Mouse (Mus musculus): Measurements from ENCODE around the gene Hnrnpdl. TPM values are rescaled to one million over a fixed set of nuclear protein-coding genes. Genes with fewer than 3 reads are reported as not detected.

The Hnrnpdl gene
- polyA plus RNA-seq, 1 experiment from 2014 or later, result 47.0 TPM

DNA sequence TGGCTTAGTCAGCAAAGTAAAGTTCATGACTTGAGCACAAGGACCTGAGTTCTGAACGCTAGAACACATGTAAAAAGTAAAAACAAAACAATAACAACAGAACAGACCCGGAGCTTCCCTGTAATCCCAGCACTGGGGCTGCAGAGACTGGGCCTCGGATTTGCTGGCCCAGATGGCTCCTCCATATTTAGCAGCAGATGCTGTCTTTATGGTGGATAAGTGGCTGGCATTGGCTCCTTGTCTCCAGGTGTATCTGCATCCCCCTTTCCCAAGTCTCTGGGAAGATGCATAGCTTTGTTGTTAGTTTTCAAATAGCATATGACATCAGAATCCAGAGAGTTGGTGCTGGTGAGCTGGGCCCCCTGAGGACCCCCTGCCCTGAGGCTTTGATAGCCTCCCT is 6.6 kb upstream of the Hnrnpdl start:
- H3K27ac ChIP-seq (replicated peaks), result no peak overlapping the region
- ATAC-seq (ENCODE audit: insufficient read depth), result no peak
- H3K4me3 ChIP-seq (replicated peaks), result no peak overlapping the region
- H3K27me3 ChIP-seq, result no peaks in the 10 kb centered on the region
- 0 out of 2 replicates have a peak, but pooled peaks cover 9% of the 10 kb centered on the region for H3K36me3 ChIP-seq (replicated peaks)
- H3K9me3 ChIP-seq (replicated peaks), result no peaks in the 10 kb centered on the region
- peaks cover 47% of the 10 kb centered on the region for H3K4me1 ChIP-seq (replicated peaks)
- no peak overlapping the region for H3K9ac ChIP-seq
- H3K4me2 ChIP-seq, result no peak overlapping the region
- 61% methylated on average over 3 of the region's 3 CpGs for WGBS (ENCODE audit: insufficient replicate concordance)

DNA sequence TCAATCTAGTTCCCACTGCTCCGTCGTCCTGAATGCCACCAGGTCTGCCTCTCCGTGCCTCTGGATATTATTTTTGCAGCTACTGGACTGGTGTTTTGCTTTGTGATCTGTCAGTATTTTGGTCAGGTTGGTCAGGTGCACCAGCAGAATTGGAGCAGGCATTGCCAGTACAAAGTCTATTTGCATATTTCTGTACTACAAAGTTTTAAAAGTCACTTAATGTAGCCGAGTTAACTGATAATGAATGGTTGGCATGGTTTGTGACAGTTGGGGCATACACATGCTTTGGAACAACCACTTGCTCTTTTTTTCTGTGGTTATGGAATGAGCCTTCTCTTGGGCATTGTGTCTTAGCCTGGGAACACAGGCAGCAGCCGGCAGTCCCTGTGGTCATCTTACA is 5.2 kb upstream of the Hnrnpdl start:
- H3K4me1 ChIP-seq (replicated peaks), result peaks cover 59% of the 10 kb centered on the region

DNA sequence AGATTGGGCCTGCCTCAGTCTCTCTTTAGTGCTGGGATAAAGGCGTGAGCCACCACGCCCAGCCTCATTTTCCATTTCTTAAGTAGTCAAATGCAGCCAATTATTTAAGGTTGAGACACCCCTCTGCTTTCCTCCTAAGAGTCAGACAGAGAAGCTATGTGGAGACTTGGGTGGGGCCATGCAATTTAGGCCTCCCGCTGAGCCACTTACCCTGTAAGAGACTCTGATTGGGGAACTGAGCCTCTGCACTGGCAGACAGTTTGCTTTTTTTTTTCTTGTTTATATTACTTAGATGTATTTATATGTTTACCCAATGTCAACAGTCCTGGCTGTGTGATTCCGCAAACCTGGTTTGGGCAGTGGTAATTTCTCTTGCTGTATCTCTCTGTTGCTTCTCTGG is 4.6 kb upstream of the Hnrnpdl start:
- H3K9me3 ChIP-seq (replicated peaks), result no peaks in the 10 kb centered on the region
- no peak overlapping the region for H3K9ac ChIP-seq
- 0 out of 2 replicates have a peak, but pooled peaks cover 9% of the 10 kb centered on the region for H3K36me3 ChIP-seq (replicated peaks)
- ATAC-seq (ENCODE audit: insufficient read depth), result no peak
- H3K4me1 ChIP-seq (replicated peaks), result peaks cover 59% of the 10 kb centered on the region
- no peak overlapping the region for H3K27ac ChIP-seq (replicated peaks)
- no peak overlapping the region for H3K4me2 ChIP-seq
- no peak overlapping the region for H3K4me3 ChIP-seq (replicated peaks)
- no peaks in the 10 kb centered on the region for H3K27me3 ChIP-seq
- WGBS (ENCODE audit: insufficient replicate concordance), result 69% methylated on average over 4 of the region's 4 CpGs

More for the DNA sequence above, 5.2 kb upstream of the Hnrnpdl start:
- no peak overlapping the region for H3K4me3 ChIP-seq (replicated peaks)
- WGBS (ENCODE audit: insufficient replicate concordance), result 68% methylated on average over 5 of the region's 5 CpGs
- H3K9ac ChIP-seq, result no peak overlapping the region
- 0 out of 2 replicates have a peak, but pooled peaks cover 9% of the 10 kb centered on the region for H3K36me3 ChIP-seq (replicated peaks)
- no peak overlapping the region for H3K4me2 ChIP-seq
- no peak for ATAC-seq (ENCODE audit: insufficient read depth)
- H3K27ac ChIP-seq (replicated peaks), result no peak overlapping the region
- no peaks in the 10 kb centered on the region for H3K27me3 ChIP-seq
- no peaks in the 10 kb centered on the region for H3K9me3 ChIP-seq (replicated peaks)

DNA sequence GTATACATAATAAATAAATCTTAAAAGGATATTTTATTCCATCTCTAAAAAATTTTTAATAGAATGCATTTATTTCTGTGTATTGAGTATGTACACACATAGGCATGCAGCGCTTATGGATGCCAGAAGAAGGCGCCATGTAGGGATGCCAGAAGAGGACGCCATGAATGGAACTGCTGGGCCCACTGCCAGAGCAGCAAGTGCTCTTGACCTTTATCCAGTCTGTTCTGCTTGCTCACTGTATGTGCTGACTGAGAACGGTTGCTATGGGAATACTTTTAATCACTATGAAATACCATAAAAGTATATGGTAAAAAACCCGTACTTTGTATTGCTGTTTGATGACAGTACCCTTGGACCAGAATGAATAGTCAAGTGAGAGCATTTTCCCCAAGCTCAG is 3.9 kb upstream of the Hnrnpdl start:
- 77% methylated on average over 5 of the region's 5 CpGs for WGBS (ENCODE audit: insufficient replicate concordance)
- peaks cover 53% of the 10 kb centered on the region for H3K4me1 ChIP-seq (replicated peaks)
- ATAC-seq (ENCODE audit: insufficient read depth), result no peak

DNA sequence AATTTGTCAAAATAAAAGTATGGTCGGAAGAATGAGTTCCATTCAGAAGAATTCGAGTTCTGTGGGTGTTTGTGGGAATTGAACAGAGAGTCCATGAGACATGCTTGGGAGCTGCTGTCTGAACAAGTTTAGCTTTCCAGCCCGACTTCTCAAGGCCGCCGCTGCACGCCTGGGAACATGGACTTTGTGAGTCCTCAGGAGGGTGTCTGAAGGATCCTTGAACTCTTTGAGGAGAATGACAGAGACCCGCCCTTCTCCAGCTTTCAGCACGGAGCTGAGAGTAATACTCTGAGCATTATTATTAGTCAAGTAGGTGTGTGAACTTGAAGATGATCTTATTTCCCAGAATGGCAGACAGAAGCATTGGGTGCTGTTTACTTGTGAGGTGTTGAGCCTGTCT is 3.0 kb upstream of the Hnrnpdl start:
- Histone ChIP-seq H3K4me3 (replicated peaks) (no peak overlapping the region), H3K9me3 (replicated peaks) (no peaks in the 10 kb centered on the region), H3K9ac (no peak overlapping the region), H3K4me1 (replicated peaks) (peaks cover 48% of the 10 kb centered on the region), H3K27me3 (no peaks in the 10 kb centered on the region), H3K4me2 (no peak overlapping the region), H3K27ac (replicated peaks) (no peak overlapping the region), H3K36me3 (replicated peaks) (peaks cover 11% of the 10 kb centered on the region; the same call in 1 of the 2 replicates)
- 85% methylated on average over 8 of the region's 8 CpGs for WGBS (ENCODE audit: insufficient replicate concordance)
- no peak for ATAC-seq (ENCODE audit: insufficient read depth)

More for the DNA sequence above, 3.9 kb upstream of the Hnrnpdl start:
- Histone ChIP-seq H3K4me3 (replicated peaks) (no peak overlapping the region), H3K9me3 (replicated peaks) (no peaks in the 10 kb centered on the region), H3K4me2 (no peak overlapping the region), H3K9ac (no peak overlapping the region), H3K36me3 (replicated peaks) (0 out of 2 replicates have a peak, but pooled peaks cover 9% of the 10 kb centered on the region), H3K27me3 (no peaks in the 10 kb centered on the region), H3K27ac (replicated peaks) (no peak overlapping the region)

DNA sequence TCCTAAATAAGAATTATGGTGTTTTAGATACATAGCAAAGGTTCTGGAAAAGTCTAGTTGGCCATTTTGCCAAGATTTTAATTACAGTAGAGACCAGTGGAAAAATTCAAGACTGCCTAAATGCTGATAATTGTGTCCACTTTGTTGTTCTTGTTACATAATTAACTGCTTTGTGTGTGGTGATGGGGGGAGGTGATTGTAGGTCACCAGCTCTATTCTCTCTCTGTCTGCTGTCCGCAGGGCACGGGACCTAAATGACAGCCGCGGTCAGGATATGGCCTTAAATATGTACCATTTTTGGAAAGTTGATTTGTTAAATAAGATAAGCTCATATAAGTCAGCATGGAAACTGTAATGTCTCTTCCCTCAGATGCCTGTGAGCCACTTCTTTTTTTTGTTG is 1.8 kb upstream of the Hnrnpdl start:
- no peak for ATAC-seq (ENCODE audit: insufficient read depth)
- peaks cover 23% of the 10 kb centered on the region for H3K36me3 ChIP-seq (replicated peaks)
- H3K4me3 ChIP-seq (replicated peaks), result peak overlapping the region; percentile 98; the same call in 1 of the 2 replicates
- H3K9ac ChIP-seq, result no peak overlapping the region; the same call in 1 of the 2 replicates
- peaks cover 60% of the 10 kb centered on the region for H3K4me1 ChIP-seq (replicated peaks)
- H3K27ac ChIP-seq (replicated peaks), result no peak overlapping the region
- peak overlapping the region; percentile 99 for H3K4me2 ChIP-seq
- no peaks in the 10 kb centered on the region for H3K27me3 ChIP-seq
- WGBS (ENCODE audit: insufficient replicate concordance), result 46% methylated on average over 4 of the region's 4 CpGs
- no peaks in the 10 kb centered on the region for H3K9me3 ChIP-seq (replicated peaks)

DNA sequence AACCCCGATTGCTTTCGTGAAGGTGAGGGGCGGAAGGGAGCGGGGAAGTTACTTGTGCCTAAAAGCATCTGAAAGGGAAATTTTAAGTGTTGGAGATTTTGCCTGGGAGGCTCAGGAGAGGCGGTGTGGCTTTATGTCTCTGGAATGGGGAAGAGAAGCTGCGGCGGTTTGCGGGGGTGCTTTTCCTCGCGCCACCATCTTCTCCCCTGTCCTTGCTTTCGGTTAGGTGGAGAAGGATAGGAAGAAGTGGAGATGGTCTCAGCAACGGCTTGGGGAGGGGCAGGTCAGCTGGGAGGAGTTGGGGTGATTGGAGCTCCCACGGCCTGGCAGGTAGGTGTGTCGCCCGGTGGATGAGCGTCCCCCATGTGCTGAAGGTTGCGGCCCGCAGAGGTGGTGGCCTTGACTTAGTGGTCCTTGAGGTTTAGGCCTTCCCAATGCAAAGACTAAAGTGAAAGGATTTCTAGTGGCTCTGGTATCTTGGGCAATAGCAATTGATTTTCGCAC is 869 bp upstream of the Hnrnpdl start:
- Histone ChIP-seq H3K4me2 (peak overlapping the region; percentile 99), H3K9me3 (replicated peaks) (no peaks in the 10 kb centered on the region), H3K27me3 (no peaks in the 10 kb centered on the region), H3K36me3 (replicated peaks) (peaks cover 32% of the 10 kb centered on the region), H3K27ac (replicated peaks) (peak overlapping the region; percentile 92), H3K9ac (peak overlapping the region; percentile 89), H3K4me1 (replicated peaks) (peaks cover 66% of the 10 kb centered on the region), H3K4me3 (replicated peaks) (peak overlapping the region; percentile 98)
- WGBS (ENCODE audit: insufficient replicate concordance), result under 1% methylated on average over 19 of the region's 19 CpGs
- ATAC-seq (ENCODE audit: insufficient read depth), result no peak

DNA sequence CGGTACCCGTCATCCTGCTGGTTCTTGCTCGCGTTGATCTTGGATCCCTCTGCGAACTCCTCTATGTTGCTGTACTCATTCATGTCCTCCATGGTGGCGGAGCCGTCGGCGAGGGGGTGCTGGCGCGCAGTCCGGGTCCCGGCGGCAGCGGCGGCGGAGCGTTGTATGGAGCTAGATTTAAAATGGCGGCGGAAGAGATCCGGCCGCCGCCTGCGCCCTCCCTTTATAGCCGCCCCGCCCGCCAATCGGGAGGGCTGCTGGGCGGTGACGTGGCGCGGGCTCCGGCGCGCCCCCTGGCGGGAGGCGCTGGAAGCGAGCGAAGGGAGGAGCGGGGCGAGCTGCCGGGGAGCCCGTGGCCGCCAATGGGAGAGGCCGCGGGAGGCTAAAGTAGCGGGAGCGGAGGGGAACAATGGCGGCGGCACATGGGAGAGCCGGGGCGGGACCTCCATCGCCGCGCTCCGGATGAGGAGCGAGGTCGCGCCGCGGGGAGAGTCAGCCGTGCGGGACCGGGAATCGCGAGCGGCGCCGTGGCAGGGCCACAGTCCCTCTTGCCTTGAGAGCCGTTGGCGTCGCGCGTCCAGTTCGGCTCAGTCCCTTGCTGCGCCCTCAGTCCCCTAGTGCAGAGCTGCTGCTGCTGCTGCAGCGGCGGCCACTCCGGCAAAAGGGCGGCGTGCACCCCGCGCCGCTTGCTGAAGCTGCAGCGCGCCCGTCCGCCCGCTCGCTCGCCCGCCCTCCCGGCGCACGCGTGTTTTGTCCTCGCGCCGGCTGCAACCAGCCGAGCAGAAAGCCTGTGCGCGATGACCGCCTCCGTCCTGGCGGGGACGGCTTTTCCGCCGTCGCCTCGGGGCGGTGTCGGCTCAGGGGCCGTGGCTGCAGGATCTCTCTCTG is 506 bp downstream of the Hnrnpdl start:
- peak overlapping the region; percentile 98 for H3K4me3 ChIP-seq (replicated peaks)
- H3K9ac ChIP-seq, result peak overlapping the region; percentile 91
- H3K36me3 ChIP-seq (replicated peaks), result peaks cover 44% of the 10 kb centered on the region
- under 1% methylated on average over 113 of the region's 113 CpGs for WGBS (ENCODE audit: insufficient replicate concordance)
- peak overlapping the region; percentile 92 for H3K27ac ChIP-seq (replicated peaks)
- H3K4me1 ChIP-seq (replicated peaks), result peaks cover 60% of the 10 kb centered on the region
- no peaks in the 10 kb centered on the region for H3K27me3 ChIP-seq
- no peaks in the 10 kb centered on the region for H3K9me3 ChIP-seq (replicated peaks)
- peak overlapping the region; percentile 99 for H3K4me2 ChIP-seq
- ATAC-seq (ENCODE audit: insufficient read depth), result peak; percentile 75

DNA sequence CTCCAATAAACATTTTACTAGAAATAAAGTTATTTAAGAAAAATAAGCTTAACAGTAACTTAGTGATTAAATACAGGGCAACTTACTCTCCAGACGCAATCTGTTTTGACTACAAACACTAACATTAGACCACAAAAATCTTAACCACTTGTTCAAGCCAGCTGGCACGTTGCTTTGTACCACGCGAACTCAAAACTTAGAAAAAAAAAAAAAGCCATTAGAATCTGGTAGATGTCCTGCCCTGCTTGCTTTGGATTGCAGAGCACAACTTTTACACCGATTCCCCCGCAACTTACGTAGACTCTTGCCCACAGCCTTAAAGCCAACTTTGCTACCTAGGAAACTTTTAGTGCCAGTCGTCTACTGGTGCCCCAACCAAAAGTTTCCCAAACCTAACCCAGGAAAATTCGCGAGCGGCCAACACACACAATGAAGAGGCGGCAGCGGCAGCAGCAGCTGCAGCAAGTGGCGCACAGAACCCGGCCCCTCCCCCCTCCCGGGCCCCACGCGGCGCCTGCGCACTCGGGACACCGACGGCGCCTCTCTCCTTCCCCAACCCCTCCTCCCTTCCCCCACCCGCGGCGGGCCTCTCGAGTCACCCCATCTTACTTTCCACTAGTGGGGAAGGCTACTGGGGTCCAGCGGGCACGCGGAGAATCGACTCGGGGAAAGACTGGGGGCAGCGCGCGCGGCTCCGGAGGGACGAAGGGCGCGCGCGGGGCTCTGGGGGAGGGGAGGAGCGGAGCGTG is 1.3 kb downstream of the Hnrnpdl start:
- peak overlapping the region; percentile 98 for H3K4me3 ChIP-seq (replicated peaks)
- ATAC-seq (ENCODE audit: insufficient read depth), result peak; percentile 47
- H3K9me3 ChIP-seq (replicated peaks), result no peaks in the 10 kb centered on the region
- H3K4me2 ChIP-seq, result peak overlapping the region; percentile 99
- peak overlapping the region; percentile 91 for H3K9ac ChIP-seq
- WGBS (ENCODE audit: insufficient replicate concordance), result under 1% methylated on average over 35 of the region's 45 CpGs
- H3K4me1 ChIP-seq (replicated peaks), result peaks cover 53% of the 10 kb centered on the region
- H3K27ac ChIP-seq (replicated peaks), result peak overlapping the region; percentile 92
- peaks cover 51% of the 10 kb centered on the region for H3K36me3 ChIP-seq (replicated peaks)
- H3K27me3 ChIP-seq, result no peaks in the 10 kb centered on the region

DNA sequence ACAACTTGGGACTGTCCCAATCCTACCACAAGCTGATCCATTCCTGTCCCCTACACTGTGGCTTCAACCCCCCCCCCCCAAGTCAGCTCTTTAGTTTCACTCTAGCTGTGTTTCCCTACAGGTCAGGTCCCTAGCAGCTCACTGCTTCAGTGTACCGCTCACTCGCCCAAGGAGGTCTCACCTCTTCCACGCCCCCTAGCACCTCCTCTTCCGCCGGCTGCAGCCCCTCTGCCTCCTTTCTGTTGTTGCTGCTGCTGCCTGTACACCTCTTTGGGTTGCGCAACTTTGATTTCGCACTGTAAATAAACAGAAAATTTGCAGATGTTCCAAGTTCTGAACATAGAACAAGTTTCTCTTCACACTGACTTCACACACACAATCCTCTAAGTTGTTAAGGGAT is 2.8 kb downstream of the Hnrnpdl start:
- H3K9ac ChIP-seq, result peak overlapping the region; percentile 36; the same call in 1 of the 2 replicates
- H3K9me3 ChIP-seq (replicated peaks), result no peaks in the 10 kb centered on the region
- H3K27ac ChIP-seq (replicated peaks), result no peak overlapping the region
- peak overlapping the region; percentile 99 for H3K4me2 ChIP-seq
- peak overlapping the region; percentile 98 for H3K4me3 ChIP-seq (replicated peaks)
- peaks cover 43% of the 10 kb centered on the region for H3K4me1 ChIP-seq (replicated peaks)
- 33% methylated on average over 7 of the region's 7 CpGs for WGBS (ENCODE audit: insufficient replicate concordance)
- ATAC-seq (ENCODE audit: insufficient read depth), result no peak
- H3K27me3 ChIP-seq, result no peaks in the 10 kb centered on the region
- peaks cover 57% of the 10 kb centered on the region for H3K36me3 ChIP-seq (replicated peaks)

DNA sequence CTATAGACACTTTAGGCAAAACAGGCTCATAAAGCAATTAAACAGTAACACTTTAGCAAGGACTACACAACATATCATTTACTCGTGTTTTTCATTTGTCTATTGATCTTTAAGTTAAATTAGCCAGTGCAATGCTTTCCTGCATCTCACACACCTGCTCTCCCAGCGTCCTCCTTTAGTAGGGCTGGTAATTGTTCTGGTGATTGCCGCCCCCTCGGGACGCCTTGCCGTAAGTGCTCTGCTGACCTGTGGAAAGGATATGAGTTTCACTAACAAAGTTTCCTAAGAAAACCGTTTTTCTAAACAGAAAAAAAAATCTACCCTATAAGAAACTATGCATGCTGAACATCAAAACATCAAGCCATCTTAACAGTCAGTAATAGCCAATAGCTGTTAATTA is 3.5 kb downstream of the Hnrnpdl start:
- no peak for ATAC-seq (ENCODE audit: insufficient read depth)
- no peak overlapping the region for H3K9ac ChIP-seq
- no peaks in the 10 kb centered on the region for H3K9me3 ChIP-seq (replicated peaks)
- H3K27ac ChIP-seq (replicated peaks), result no peak overlapping the region
- WGBS (ENCODE audit: insufficient replicate concordance), result 71% methylated on average over 7 of the region's 7 CpGs
- no peaks in the 10 kb centered on the region for H3K27me3 ChIP-seq
- H3K4me1 ChIP-seq (replicated peaks), result peaks cover 37% of the 10 kb centered on the region
- H3K4me3 ChIP-seq (replicated peaks), result no peak overlapping the region
- H3K4me2 ChIP-seq, result 0 out of 2 replicates have a peak overlapping the region, but pooled peaks have one; percentile 25
- H3K36me3 ChIP-seq (replicated peaks), result peaks cover 61% of the 10 kb centered on the region
